Mouse (Mus musculus): Measurements from ENCODE around the gene Gm28269. TPM values are rescaled to one million over a fixed set of nuclear protein-coding genes. Genes with fewer than 3 reads are reported as not detected.

Gm28269 gene
- polyA plus RNA-seq (2012), result not detected in 2 replicates

GRCm38 (mm10) chrX:21744997-21745396, at the start of gene Gm28269:
Gene Gm28269, minus strand, starts transcription at chrX:21745097.
- Histone ChIP-seq H3K4me3 (replicated peaks) (no peak within 1 kb of the TSS), H3K9me3 (ENCODE audit: control insufficient read depth, low read length) (no peaks in the 10 kb centered on the region), H3K27me3 (ENCODE audit: control insufficient read depth) (no peaks in the 10 kb centered on the region), H3K36me3 (ENCODE audit: control insufficient read depth) (no peaks in the 10 kb centered on the region), H3K4me1 (ENCODE audit: control insufficient read depth) (no peaks in the 10 kb centered on the region)
- TF ChIP-seq TAL1 (IDR thresholded peaks at IDR 0.05; ENCODE audit: low read length) (no peak), GATA1 (IDR thresholded peaks at IDR 0.05; ENCODE audit: low read length) (no peak)

- no peak for TF ChIP-seq GATA1 (IDR thresholded peaks at IDR 0.05; ENCODE audit: low read length)
- no peak for TF ChIP-seq TAL1 (IDR thresholded peaks at IDR 0.05; ENCODE audit: low read length)
- Histone ChIP-seq H3K4me1 (ENCODE audit: control insufficient read depth) (no peaks in the 10 kb centered on the region), H3K9me3 (ENCODE audit: control insufficient read depth, low read length) (no peaks in the 10 kb centered on the region; the same call in 1 of the 2 replicates), H3K4me3 (replicated peaks) (no peak overlapping the region), H3K27me3 (ENCODE audit: control insufficient read depth) (no peaks in the 10 kb centered on the region), H3K36me3 (ENCODE audit: control insufficient read depth) (no peaks in the 10 kb centered on the region)
Measured at GRCm38 (mm10) chrX:21716885-21717284, 28.0 kb downstream of the Gm28269 start.

GRCm38 (mm10) chrX:21715293-21715692, 29.6 kb downstream of the Gm28269 start:
- no peaks in the 10 kb centered on the region; the same call in 1 of the 2 replicates for H3K9me3 ChIP-seq (ENCODE audit: control insufficient read depth, low read length)
- TF ChIP-seq TAL1 (IDR thresholded peaks at IDR 0.05; ENCODE audit: low read length) (no peak), GATA1 (IDR thresholded peaks at IDR 0.05; ENCODE audit: low read length) (no peak)
- H3K36me3 ChIP-seq (ENCODE audit: control insufficient read depth), result no peaks in the 10 kb centered on the region
- no peaks in the 10 kb centered on the region for H3K4me1 ChIP-seq (ENCODE audit: control insufficient read depth)
- no peaks in the 10 kb centered on the region for H3K27me3 ChIP-seq (ENCODE audit: control insufficient read depth)
- no peak overlapping the region for H3K4me3 ChIP-seq (replicated peaks)

- TF ChIP-seq TAL1 (IDR thresholded peaks at IDR 0.05; ENCODE audit: low read length) (no peak), GATA1 (IDR thresholded peaks at IDR 0.05; ENCODE audit: low read length) (no peak)
- Histone ChIP-seq H3K9me3 (ENCODE audit: control insufficient read depth, low read length) (no peaks in the 10 kb centered on the region; the same call in 1 of the 2 replicates), H3K4me3 (replicated peaks) (no peak within 1 kb of the TSS), H3K4me1 (ENCODE audit: control insufficient read depth) (no peaks in the 10 kb centered on the region), H3K36me3 (ENCODE audit: control insufficient read depth) (no peaks in the 10 kb centered on the region), H3K27me3 (ENCODE audit: control insufficient read depth) (no peaks in the 10 kb centered on the region)
Measured at GRCm38 (mm10) chrX:21714829-21715228, 30.1 kb downstream of the Gm28269 start, which contains the start of gene Slc6a14. Gene Slc6a14, plus strand, starts transcription at chrX:21714896.

GRCm38 (mm10) chrX:21704470-21704869, 40.4 kb downstream of the Gm28269 start:
- H3K4me1 ChIP-seq (ENCODE audit: control insufficient read depth), result no peaks in the 10 kb centered on the region
- H3K27me3 ChIP-seq (ENCODE audit: control insufficient read depth), result no peaks in the 10 kb centered on the region
- no peaks in the 10 kb centered on the region for H3K36me3 ChIP-seq (ENCODE audit: control insufficient read depth)
- H3K4me3 ChIP-seq (replicated peaks), result no peak overlapping the region
- no peaks in the 10 kb centered on the region for H3K9me3 ChIP-seq (ENCODE audit: control insufficient read depth, low read length)
- no peak for TF ChIP-seq TAL1 (IDR thresholded peaks at IDR 0.05; ENCODE audit: low read length)
- TF ChIP-seq GATA1 (IDR thresholded peaks at IDR 0.05; ENCODE audit: low read length), result no peak

DNA sequence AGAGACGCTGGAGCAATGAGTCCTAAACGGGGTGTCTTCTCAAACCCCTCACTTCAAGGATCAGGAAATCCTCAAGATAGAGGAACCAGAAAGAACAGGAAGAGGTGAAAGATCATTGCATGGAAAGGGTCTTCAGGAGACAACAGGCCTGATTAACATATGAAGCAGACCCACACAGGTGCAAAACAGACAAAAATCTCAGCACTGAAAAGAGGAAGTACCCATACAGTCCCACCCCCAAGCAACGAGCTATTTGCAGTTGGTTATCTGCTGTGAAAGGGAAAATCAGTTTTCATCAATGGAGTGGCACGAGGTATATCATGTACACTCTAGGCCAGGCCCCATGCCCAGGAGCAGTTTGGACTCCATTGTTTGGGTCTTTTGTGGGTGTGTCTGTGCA, 43.3 kb downstream of the Gm28269 start:
- no peak for TF ChIP-seq GATA1 (IDR thresholded peaks at IDR 0.05; ENCODE audit: low read length)
- TF ChIP-seq TAL1 (IDR thresholded peaks at IDR 0.05; ENCODE audit: low read length), result no peak
- Histone ChIP-seq H3K4me3 (replicated peaks) (no peak overlapping the region), H3K27me3 (ENCODE audit: control insufficient read depth) (no peaks in the 10 kb centered on the region), H3K4me1 (ENCODE audit: control insufficient read depth) (no peaks in the 10 kb centered on the region), H3K36me3 (ENCODE audit: control insufficient read depth) (no peaks in the 10 kb centered on the region), H3K9me3 (ENCODE audit: control insufficient read depth, low read length) (no peaks in the 10 kb centered on the region)

- H3K36me3 ChIP-seq (ENCODE audit: control insufficient read depth), result no peaks in the 10 kb centered on the region
- H3K4me3 ChIP-seq (replicated peaks), result no peak overlapping the region
- no peaks in the 10 kb centered on the region for H3K9me3 ChIP-seq (ENCODE audit: control insufficient read depth, low read length)
- TF ChIP-seq GATA1 (IDR thresholded peaks at IDR 0.05; ENCODE audit: low read length) (no peak), TAL1 (IDR thresholded peaks at IDR 0.05; ENCODE audit: low read length) (no peak)
- no peaks in the 10 kb centered on the region for H3K4me1 ChIP-seq (ENCODE audit: control insufficient read depth)
- H3K27me3 ChIP-seq (ENCODE audit: control insufficient read depth), result no peaks in the 10 kb centered on the region
Measured at GRCm38 (mm10) chrX:21695687-21696086, 49.2 kb downstream of the Gm28269 start.

DNA sequence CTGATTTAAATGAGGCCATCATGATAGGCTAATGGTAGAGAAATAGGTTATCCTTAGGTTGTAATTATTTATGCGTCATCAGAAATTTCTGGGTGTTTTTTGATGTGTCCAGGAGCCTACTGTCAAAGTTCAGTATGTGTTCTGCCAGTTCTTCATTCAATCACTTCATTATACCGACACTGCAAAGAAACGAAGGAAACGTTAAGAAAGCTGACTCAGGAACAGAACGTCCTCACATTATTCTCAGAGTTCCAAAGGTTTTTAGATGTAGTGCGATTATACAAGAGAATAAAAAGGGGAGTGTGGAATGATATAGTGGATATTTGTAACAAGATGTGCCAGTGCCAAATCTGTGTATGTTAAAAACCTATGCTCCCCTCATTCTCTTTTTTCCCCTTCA, 49.7 kb downstream of the Gm28269 start:
- no peaks in the 10 kb centered on the region for H3K4me1 ChIP-seq (ENCODE audit: control insufficient read depth)
- no peaks in the 10 kb centered on the region for H3K9me3 ChIP-seq (ENCODE audit: control insufficient read depth, low read length)
- no peak for TF ChIP-seq TAL1 (IDR thresholded peaks at IDR 0.05; ENCODE audit: low read length)
- TF ChIP-seq GATA1 (IDR thresholded peaks at IDR 0.05; ENCODE audit: low read length), result no peak
- H3K36me3 ChIP-seq (ENCODE audit: control insufficient read depth), result no peaks in the 10 kb centered on the region
- no peak overlapping the region for H3K4me3 ChIP-seq (replicated peaks)
- no peaks in the 10 kb centered on the region for H3K27me3 ChIP-seq (ENCODE audit: control insufficient read depth)

Other genes starting within 250 kb of the Gm28269 start
- gene Slc6a14, start 30.2 kb downstream of the Gm28269 start, polyA plus RNA-seq (2012), result not detected in 2 replicates